Mouse (Mus musculus): ENCODE data around the gene Usp6nl.

The Usp6nl gene

DNA sequence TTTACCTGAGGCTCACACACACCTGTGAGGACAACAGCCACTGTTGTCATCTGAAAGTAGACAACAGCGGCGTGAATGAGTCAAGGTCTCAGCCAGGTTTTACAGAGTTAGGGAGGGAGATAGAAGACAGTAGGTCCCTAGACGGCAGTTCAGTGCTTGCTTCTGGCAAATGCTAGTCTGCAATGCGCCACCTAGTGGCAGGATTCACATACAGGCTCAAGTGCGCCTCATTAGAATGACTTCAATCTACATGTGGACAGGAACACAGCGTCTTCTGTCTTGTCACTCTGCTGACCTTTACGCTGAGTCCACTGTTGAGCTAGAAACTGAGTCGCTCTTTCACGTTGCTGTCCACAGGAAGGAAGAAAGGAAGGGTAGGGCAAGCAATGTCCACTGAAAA, 146.7 kb downstream of the Usp6nl start:
- peak; percentile 87 for DNase-seq (ENCODE audit: low read depth, low spot score)

GRCm38 (mm10) chr2:6471110-6471611, 148.7 kb downstream of the Usp6nl start:
- DNase-seq (ENCODE audit: low read depth, low spot score): no peak

DNA sequence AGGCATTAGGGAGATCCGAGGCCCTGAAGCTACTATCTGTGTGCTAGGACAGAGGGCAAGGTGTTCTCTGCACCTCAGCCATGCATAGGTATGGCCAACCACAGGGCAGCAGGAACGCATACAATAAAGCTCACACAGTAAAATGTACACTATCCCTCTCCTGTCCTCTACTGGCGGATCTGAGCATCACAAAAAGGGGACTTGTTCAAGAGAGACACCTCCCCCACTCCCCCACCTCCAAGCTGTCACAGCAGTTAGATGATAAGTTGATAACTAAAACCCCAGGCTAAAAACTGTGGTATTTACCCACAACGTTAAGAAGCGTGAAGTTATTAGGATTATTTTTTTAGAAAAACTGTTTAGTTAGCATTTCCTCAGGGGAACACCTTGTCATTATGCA, 151.4 kb downstream of the Usp6nl start:
- peak; percentile 43 for DNase-seq (ENCODE audit: low read depth, low spot score)

DNA sequence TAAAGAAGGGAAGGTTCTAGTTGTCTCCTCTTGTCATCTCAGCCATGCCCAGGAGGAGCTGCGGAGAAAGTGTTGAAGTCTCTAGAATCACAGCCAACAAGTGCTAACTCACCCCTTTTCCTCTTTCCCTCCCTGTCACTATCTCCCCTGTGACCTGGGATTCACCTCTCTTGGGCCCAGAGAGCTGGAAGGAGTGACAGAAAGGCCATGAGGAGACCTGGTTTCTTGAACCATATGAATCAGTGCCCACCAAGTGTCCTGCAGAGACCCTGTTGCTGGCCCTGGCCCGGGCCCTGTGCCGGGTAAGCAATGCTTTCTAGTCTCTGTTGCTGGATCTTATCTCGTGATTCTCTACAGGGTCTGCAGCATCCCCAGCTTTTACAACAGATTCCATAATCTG, 155.4 kb downstream of the Usp6nl start:
- DNase-seq (ENCODE audit: low read depth, low spot score): no peak

DNA sequence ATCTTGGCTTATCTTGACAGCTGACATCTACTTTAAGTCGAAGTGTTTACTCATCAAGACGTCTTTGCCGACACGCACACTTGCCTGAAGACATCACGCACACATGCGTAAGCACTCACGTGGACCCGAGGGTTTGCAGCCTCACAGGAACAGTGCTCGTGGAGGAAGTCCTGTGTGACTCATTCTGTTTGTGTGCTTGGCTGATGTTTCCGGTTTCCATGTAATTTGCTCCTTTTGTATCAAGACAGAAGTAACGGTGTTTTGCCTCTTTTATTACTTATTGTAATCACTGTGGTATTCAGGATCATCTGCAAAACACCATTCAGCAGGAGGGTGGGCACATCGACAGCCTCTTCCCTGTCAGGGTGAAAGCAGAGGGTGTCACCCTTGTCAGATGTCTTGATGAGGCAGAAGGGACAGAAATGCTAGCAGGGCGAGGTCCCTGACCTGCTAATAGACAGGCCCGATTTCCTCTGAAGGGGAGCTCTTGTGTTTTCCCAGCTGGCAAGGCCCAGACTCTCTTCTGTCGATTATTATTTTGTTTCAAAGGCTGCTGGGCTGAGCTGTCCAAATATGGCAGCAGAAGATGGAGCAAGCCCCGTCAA, 156.0 kb downstream of the Usp6nl start:
- no peak for DNase-seq (ENCODE audit: low read depth, low spot score)

DNA sequence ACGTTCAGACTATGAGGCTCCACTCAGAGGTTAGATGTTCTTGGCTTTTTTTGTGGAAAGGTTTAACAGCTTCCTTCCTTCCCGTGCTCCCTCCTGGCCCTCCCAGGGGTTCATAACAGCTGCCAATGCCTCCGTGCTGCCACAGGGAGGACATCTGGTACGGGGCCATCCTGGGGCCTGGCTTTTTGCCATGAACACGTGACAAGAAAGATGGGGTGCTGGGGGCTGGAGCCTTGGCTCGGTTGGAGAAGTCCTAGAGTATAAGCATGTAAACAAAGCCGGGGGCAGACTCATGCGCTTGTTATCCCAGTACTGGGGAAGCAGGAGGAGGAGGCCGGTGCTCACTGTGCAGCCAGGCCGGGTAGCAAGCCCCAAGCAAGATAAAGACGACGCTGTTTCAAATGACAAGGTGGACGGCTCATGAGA, 156.5 kb downstream of the Usp6nl start:
- no peak for DNase-seq (ENCODE audit: low read depth, low spot score)

DNA sequence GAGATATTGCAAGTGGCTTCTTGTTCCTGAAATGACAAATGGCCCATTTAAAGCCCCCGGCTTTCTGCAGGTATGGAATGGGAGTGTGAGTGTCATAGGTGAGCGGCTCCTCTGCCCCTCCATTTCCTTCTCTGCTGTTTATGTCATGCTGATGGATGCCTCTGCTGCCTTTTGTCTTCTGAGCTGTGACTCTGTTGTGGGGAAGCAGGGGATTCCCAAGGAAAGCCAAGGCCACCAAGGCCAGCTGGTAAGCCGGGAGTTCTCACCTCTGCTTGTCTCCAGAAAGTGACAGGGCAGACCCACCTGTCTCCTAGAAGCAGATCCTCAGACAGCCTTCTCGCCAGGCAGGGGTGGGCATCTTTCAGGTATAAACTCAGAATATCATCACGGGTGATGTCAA, 157.2 kb downstream of the Usp6nl start:
- DNase-seq (ENCODE audit: low read depth, low spot score): no peak

DNA sequence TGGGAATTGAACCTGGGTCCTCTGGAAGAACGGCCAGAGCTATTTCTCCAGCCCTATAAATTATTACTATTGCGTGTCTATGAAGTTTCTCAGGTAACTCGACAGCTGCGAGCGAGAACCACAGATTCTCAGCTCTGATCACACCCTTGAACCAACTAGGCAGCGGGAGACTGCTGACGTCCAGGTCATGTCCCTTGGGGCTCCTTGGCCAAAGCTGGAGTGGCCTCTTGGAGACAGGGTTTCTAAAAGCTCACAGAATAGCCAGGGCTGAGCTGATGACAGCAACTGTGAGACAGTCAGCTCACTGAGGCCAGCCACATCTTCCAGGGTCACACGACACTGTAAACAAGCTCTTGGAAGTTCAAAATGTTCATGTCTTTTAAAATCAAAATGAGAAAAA, 159.5 kb downstream of the Usp6nl start:
- no peak for DNase-seq (ENCODE audit: low read depth, low spot score)

DNA sequence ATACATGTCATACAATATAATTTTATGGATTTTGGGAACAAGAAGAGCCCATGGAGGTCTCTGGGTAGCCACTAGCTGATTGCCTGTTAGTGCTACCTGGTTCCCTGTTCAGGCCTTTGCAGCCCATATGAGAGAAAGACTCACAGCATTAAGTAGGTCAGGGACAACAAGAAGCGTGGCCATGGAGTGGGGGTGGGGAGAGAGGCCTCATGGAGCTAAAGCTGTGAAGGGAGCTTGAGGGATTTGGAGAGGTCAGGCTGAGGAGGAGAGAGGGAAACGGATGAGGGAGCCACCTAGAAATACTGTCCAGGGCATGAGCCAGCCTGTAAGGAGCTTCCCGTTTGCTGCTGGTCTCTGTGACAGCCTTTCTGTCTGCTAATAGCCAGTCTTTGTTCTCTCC, 159.9 kb downstream of the Usp6nl start:
- DNase-seq (ENCODE audit: low read depth, low spot score): no peak

DNA sequence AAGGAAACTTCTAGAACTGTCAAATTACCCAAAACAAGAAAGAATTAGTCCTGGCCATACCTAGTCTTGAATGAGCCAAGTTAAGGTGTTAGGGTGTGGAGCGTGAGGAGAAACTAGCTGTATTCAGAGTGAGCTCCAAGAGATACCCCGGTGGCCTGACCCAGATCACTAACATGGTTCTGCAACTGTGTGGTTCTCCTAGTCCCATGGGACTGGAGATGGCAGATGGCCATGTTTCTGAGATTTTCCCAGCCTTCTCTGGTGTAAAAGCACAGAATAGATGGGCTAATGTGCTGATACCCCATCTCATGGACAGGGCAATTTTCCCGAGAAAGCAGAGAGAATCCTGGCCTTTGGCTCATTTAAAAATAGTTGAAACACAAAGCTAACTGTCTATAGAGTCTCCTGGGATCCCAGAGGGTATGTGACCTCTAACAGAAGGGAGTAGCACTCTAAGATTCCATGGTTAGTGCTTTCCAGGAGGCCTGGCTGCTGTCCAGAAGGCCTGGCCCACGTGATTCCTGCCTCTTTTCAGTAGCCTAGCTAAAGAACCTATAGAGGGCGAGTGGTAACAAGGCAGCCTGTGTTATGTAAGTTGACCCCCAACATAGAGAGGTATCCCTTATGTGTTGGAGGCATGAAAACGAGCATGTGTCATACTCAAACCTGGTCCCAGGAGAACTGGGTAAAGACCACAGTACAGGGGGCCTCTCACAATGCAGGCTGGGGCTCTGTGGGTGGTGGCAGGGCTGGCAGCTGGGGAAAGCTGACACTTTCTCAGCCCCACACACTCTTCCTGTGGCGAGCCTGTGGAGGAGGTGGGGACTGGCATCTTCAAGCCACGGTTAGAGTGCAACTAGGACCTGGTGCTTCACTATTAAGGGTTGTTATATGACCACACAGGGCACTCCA, 160.9 kb downstream of the Usp6nl start:
- DNase-seq (ENCODE audit: low read depth, low spot score): no peak

DNA sequence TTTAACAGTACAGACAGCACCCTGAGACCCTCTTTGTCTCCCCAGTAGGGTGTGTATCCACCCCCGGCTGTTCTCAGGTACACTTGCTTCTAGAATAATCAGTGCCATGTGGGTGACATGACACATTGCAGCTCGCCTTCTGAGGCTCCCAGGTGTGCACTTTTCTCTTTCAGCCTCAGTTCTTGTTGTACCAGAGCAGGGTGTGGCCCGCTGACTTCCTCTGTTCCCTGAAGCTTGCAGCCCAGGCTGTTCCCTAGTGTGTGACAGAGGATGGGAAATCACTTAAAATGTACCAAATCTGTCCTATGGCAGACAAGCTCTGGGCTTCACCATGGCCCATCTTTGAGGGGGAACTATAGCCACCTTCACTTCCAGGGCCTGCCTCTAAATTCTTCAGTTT, 161.7 kb downstream of the Usp6nl start:
- no peak for DNase-seq (ENCODE audit: low read depth, low spot score)

DNA sequence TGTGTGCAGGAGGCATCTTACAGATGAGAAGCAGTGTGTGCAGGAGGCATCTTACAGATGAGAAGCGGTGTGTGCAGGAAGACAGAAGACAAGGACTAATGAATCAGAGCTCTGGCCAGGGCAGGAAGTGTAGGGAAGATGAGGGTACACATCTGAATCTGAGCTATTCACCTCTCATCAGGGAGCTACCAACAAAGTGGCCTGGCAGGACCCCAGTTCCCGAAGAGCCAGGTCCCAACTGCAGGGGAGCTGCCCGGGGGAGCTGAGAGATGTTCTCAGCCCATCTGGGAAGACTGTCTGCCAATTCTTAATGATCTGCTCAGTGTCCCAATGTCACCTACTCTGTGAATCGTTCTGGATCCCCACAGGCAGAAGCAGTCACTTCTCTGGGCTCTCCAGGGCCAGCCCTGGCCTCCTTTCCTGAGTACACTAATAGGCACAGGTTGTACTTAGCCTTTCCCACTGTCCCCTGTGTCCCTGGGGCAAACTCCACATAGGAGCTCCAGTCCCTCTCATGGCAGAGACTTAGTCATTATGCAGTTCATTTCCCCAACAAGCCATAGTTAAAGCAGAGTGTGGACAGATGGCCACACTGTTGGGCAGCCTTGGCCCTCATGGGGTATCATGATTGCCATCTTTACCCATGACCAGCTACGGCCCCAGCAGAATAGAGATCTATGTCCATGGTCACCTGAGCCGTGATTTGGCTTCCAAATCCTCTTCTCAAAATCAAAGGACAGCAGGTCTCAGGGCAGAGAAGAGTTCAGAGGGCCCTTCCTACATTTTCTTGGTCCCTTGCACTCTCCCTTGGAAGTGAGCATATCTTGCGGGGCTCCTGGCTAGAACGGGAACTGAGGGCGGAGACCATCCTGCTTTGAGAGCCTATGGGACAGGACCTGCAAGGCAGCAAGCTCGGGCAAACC, 165.4 kb downstream of the Usp6nl start:
- DNase-seq (ENCODE audit: low read depth, low spot score): no peak

DNA sequence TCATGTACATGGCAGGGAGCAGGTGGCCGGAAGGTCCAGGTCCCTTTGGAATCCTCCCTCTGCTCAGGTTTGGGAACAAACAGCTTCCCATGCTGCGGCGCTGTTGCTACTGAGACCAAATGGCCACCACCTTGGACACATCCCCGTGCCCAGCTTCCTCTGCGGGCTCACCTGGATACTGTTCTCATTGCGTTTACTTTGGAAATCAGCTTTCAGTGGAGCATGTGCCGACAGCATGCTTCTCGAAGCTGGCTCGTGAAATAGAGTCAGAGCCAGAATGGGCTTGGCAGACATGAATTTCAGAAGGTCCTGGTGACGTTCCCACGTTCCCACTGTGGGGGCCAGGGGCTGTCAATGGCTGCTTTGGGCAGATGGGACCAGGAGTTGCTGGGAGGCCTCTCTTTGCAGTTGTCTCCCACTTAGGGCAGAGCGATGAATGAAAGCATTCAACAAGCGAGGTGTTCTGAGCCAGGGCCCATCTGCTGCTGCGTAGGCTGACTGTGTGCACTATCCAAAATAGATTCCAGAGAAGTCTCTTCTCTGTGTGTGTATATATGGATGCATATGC, 166.1 kb downstream of the Usp6nl start:
- DNase-seq (ENCODE audit: low read depth, low spot score): no peak

DNA sequence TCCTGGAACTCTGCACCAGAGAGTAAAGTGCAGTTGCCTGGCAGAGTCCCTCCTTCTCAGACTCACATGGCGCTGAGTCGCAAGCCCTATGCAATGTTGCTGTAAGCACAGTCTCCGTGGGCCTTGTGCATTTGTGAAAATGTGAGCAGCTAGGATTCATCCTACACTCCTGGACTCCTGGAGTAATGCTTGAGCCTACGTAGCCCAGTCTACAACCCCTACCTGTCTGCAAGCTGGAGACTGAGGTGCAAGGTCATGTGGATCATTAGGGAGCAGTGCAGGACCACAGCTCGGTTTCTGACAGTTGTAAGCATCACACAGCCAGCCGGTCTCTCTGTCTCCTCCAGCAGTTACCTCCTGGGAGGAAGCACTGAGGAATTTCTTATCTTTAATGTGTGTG, 167.6 kb downstream of the Usp6nl start:
- DNase-seq (ENCODE audit: low read depth, low spot score): no peak

GRCm38 (mm10) chr2:6490870-6491269, 168.4 kb downstream of the Usp6nl start:
- DNase-seq (ENCODE audit: low read depth, low spot score): peak; percentile 26

- DNase-seq (ENCODE audit: low read depth, low spot score): no peak
Measured at GRCm38 (mm10) chr2:6493886-6494285, 171.4 kb downstream of the Usp6nl start.

All from A20 (cell line).